Mouse (Mus musculus) spleen, postnatal 36 days (tissue): ENCODE results near the gene Abcc4.
A peak's percentile ranks its signal among the peaks of the same experiment; 100 is the strongest.
"Not testable (repeated sequence)": the region's sequence is repeated elsewhere in the genome, so short reads cannot be mapped to it uniquely, and the experiment has no call there.

Source experiments
- DNase-seq, 2 experiments: peaks; one replicate each; pipeline ENCODE4 v3.0.0; 2022; ENCODE audit warnings: low spot score in 2 of 2, mixed read lengths in 1 of 2

The Abcc4 gene

DNA sequence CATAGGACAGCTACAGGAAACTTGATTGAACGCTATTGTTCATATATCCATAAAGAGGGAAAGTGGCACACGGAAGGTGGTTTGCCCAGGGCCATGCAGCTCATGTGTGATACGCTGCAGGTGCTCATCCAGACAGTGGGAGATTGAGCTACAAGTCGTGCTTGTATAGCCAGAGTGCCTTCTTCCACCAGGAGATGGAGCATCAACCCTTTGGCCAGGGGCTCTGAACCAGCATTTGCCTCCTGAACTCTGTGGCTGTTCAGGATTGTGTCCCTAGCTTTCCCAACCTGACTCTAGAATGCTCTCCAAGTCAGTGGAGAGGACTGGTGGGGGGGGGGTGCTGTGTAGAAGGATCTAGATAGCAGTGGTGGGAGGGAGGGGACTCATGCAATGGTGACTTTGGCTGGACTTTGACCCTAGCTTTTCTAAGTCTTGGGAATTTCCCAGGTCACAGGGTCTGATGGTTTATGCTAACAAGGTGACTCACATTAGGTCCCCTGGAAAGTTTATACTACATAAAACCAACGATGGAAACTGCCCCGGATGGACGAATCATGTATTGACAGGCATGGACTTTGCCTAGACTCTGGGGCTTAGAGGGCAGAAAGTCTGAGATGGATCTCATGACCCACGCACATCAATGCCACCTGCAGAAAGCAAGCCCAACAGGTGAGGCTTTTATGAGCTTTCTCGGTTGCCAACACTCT, 27.6 kb downstream of the Abcc4 start:
- DNase-seq: no peak

DNA sequence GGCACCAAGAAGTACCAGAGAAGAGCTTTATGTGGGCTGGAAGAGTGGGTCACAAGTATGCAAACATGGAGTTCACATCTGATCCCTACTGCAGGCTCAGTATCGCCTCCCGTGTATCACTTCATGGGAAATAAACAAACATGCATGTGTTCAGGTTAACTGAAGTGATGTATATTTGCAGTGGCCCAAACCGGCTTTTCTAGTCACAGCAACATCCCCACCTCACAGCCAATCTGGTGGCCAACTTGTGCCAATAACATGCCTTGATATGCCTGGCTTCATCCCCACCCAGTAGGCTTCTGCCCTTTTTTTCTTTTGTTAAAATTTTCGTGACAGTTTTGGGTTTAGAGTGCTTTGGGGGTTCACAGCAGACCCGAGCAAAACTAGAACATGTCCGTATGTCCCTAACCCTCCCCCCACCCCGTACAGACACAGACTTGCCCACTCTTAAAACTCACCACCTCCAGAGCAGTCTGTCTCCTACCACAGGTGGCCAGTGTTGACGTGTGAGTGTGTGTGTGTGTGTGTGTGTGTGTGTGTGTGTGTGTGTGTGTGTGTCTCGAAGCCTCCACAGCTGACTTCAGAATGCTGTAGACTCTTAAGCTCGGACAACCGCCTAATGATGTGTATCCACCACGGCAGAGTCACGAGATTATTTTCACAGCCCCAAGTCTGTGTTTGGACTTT, 29.6 kb downstream of the Abcc4 start:
- no peak for DNase-seq

DNA sequence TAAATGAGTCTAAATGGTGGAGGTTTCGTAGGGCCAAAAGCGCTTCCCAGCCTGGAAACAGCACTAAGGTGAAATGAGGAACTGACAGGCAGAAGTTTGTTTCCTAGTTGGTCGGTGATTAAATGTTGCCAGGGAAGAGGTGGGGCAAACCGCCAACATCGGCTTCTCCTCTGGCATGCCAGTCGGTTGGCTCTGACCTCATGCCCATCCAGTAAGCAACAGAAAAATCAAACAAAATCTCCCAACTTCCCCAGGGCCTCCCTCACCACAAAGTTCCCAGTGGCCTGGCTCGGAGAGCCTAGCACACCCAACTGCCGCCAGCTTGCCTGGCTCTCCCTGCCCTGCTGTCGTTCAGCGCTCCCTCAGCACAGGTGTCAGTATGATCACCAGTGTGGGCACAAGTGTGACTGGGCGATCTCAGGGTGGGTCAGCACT, 31.3 kb downstream of the Abcc4 start:
- DNase-seq: no peak

DNA sequence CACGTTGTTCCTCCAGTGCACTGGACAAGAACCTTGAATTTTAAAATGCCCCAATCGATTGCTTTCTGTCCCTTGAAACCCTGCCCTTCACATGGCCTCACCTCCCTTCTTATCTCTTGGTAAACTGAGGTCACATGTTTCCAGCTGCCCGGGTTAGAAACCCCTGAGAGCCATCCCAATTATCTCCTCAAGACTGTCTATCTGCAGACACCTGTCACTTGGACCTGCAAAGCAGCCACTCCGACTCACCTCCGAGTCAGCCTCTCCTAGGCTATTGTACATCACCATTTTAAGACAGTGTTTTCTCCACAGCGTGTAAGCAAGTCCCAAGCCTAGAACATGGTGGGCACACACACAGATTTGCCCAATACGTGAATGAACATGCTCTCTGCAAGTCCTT, 31.8 kb downstream of the Abcc4 start:
- no peak for DNase-seq

DNA sequence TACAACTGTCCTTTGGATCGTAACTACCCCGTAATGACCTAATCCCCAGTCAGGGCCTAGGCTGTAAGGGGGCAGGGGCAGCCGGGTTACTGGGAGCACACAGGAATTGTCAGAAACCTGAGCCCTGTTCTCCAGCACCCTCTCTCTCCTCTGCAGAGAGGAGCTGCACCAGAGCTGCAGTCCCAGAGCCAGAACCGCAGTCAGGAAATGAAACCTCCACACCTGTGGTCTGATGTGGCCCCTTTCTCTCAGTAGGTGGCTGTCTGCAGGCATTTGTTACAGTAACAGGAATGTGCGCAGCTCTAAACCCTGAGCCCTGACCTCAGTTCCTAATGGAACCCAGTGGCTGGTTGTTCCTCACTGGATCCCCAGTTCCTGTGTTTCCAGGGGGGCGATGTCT, 32.5 kb downstream of the Abcc4 start:
- no peak for DNase-seq

DNA sequence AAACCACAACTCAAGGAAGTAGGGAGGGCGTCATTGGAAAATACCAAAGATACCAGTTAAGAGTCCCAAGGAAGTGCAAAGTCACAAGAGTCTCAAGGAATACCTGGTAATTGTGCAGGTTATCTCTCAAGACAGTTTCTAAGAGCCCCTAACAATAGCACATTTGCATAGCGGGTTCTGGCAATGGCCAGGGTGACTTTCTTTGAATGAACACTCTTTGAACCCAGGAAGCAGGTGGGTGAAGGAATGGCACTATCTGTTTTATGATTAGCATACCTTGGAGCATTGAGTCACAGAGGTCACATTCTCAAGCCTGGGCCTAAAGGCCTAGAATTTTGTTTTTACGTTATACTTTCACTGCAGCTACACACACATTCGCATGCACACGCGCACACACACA, 33.1 kb downstream of the Abcc4 start:
- DNase-seq: not testable (repeated sequence)

DNA sequence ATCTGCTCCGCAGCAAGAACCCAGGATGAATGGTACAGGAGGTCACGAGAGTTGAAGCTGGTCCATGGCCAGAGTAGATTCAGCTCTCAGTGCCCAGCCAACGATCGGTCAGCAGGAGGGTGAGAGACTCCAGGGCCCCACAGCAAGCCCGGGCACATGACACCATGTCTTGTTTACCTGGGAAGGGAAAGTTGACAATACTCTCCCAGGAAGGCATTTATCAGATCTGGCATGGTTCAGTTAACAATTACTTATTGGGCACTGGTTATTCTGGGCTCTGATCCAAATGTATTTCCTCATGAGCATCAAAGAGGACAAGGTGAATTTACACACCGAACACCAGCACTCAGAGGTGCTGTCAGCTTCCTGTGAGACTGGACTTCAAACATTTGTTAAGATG, 38.5 kb downstream of the Abcc4 start:
- DNase-seq: no peak

DNA sequence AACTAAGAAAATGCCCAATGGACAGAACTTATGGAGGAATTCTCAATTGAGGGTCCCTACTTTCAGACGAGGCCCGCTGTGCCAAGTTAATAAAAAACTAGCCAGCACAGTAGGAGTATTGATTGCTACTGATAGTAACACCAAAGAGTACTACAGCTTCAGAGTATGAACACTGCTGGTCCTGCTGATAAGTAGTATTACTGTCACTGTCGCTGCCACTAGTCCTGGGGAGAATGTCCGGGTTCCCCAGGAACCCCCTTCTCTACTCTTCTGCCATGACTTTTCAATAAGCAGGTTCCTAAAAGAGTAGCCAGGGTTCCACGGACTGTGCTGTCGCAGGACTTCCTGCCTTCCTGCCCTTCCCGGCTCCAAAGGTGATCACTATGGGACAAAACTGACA, 41.4 kb downstream of the Abcc4 start:
- no peak for DNase-seq

DNA sequence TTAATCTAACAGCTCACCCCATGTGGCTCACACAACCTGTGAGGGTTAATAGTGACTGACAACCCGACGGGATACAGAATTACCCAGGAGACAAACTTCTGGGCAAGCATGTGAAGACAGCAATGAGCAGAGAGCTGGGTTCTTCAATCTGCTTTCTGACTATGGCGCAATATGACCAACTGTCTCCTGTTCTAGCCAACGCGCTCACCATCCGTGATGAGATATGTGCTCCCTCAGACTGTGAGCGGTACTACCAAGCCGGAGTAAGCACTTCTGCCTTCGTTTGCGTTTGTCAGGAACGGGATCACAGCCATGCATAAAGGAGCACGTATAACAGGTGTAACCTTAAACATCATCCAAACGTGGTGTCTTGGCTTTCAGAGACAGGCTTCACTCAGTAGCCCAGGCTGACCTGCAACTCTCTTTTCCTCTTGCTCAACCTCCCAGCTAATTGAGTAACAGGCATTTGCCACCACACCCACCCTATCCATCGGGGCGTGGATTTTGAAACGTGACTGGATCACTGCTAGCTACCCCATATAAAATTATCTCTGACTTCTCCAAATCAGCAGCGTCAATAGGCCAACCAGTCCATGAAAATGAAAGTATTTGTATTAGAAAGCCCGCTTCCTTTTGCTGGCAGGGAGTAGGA, 43.3 kb downstream of the Abcc4 start:
- DNase-seq: no peak

DNA sequence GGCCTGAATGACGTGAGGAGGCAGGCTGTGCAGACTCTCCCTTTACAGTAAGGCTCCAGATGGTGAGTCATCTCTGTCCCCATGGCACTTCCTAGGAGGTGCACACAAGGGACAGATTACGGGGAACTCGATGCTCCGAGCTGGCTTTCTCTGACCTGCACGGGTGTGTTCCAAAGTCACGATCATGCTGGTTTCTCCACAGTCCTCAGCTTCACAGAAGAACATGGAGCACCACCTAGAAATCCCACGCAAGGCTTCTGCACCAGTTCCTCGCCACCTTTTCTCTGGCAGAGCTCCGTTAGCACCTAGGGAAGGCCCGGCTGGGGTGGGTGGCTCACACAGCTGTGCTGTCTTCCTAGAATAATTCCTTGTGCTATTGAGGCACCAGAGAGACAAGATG, 43.9 kb downstream of the Abcc4 start:
- DNase-seq: no peak

DNA sequence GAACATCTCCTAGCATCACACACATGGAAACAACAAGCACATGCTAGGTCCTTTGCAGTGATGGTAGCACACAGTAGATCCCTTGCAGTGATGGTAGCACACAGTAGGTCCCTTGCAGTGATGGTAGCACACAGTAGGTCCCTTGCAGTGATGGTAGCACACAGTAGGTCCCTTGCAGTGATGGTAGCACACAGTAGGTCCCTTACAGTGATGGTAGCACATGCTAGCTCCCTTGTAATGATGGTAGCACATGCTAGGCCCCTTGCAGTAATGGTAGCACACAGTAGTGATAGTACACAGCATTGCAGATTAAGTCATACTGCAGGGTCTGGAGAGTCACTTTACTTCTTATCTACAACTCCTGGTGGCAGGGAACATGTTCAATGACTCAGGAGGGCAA, 46.8 kb downstream of the Abcc4 start:
- DNase-seq: no peak

DNA sequence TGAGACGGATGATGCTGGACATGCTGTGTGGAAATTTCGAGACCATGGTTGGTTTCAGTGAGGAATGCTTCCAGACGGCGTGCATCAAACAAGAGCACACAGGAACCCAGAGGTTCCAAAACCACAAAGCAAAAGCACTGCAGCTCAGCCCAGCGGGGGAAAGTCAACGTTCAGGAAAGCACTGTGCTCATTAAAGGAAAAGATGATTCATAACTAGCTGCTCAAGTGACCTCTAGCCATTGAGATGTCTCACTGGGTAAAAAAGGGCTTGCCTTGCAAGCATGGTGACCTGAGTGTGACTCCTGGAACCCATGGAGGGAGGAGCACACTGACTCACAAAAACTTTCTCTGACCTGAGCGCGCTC, 47.7 kb downstream of the Abcc4 start:
- DNase-seq: no peak

DNA sequence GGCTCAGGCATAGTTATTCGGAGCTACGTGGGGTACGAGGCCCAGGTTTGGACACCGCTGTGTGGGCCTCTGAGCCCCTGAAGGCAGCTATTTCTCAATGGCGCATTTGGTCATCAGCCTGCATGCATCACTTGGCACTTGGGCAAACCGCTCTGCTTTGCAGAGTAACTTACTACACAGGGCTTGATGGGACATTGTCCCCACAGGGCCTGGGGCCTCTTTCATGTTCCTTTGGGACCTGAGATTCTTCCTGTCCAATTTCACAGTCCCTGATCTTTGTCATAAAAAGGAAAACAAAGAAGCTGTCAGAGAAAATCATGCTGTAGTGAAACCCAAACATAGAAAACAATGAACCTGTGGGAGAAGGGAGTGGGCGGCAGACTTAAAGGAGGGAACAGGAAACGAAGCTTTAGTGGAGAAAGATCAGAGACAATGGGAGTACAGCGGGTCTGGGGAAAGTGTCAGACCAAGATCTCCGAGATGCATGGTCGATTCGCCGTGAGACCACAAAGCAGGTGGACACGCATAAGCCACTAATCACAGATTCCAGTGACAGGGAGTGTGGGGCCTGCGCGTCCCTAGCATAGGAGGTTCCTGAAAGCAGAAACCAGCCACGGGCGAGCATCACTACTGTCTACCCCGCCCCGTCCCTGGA, 48.2 kb downstream of the Abcc4 start:
- DNase-seq: no peak

DNA sequence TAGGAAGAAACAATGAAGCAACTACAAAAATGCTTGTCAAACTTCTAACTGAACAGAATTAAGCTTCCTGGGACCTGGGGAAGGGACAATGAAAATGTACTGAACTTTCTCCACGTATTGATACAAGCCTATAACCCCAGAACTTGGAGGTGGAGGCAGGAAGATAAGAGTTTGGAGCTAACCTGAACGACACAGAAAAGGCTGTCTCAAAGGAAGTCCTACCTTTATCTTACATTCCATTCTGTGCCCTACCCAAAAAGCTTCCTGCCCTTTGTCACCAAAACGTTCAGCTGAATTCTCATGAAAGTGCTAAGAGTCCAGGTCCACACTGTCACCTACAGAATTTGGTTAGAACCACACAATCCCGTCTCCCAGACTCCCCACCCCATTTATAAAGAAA, 48.8 kb downstream of the Abcc4 start:
- no peak for DNase-seq

DNA sequence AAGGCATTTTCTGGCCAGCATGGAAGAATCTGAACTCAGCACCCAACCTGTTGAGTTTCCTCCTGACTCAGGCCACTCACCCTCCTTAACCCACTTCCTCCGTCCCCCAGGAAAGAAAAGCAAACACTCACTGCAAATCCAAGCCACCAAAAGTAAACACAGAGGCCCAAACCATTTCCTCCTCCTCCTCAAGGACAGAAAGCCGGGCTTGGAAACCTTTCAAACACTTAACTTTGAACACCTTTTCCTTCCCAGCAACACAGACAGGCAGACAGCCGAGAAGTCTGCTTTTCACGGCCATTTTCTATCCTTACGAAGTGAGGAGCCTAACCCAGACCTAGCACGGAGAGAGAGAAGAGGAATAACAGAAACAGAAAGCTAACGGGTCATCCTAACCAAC, 50.0 kb downstream of the Abcc4 start:
- no peak for DNase-seq

DNA sequence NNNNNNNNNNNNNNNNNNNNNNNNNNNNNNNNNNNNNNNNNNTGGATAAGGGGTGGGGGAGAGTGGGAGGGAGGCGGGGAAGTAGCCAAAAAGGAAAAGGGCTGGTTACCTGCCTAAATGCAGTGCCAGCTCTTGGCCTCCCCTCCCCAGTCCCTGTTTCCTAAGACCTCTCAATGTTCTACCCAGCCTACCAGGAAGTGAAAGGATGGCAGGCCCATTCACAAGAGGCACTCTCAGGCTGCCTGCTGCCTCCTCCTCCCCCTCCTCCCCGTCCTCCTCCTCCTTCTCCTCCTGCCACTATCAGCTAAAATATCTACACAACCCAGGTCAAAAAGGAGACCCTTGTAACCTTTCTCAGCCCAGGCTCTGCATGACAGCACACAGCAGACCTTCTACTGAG, 51.1 kb downstream of the Abcc4 start:
- no peak for DNase-seq

DNA sequence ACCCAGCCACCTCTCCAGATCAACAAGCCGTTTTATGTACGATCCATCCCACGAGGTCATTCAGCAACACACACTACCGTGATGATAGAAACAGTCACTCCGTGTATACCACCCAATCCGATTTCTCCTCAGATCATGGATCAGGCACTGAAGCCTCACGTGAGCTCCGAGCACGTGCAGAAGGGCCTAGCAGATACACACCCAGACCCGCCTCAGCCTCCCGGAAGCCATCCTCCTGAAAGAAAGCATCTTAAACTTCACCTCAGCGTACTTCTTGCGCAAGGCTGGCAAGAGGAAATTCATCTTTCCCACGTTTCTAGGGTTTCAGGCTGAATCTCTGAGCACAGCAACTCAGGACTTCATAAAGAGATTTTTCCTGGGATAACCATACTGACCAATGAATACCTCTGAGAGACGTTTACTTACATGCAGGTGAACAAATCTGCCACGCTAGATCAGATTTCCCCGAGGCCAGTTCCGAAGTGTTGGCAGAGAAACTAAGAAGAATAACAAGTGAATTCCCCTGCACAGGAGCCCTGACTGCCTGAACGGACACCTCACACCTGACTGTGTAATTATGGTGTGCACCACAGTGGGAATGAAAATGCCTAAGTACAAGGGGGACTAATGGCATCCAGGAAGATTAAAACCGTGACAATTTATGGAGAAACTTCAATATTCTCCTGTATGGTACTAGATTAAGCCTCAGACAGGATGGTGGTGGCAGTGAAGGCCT, 54.1 kb downstream of the Abcc4 start:
- no peak for DNase-seq

DNA sequence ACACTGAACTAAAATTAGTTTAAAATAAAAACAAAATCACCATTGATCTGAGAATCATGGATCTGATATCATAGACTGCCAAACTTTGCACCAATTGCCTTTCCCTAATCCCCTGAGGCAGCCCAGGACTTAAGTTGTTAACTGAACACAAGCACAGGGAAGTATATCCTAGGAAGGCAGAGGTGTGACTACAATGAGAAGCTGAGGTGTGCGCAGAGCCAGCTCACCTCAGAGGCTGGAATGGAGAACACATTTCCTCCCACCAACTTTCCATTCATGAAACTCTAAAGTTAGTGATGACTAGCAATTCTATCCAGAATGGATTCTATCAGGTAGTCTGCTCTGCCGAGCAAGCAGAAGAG, 56.1 kb downstream of the Abcc4 start:
- no peak for DNase-seq

DNA sequence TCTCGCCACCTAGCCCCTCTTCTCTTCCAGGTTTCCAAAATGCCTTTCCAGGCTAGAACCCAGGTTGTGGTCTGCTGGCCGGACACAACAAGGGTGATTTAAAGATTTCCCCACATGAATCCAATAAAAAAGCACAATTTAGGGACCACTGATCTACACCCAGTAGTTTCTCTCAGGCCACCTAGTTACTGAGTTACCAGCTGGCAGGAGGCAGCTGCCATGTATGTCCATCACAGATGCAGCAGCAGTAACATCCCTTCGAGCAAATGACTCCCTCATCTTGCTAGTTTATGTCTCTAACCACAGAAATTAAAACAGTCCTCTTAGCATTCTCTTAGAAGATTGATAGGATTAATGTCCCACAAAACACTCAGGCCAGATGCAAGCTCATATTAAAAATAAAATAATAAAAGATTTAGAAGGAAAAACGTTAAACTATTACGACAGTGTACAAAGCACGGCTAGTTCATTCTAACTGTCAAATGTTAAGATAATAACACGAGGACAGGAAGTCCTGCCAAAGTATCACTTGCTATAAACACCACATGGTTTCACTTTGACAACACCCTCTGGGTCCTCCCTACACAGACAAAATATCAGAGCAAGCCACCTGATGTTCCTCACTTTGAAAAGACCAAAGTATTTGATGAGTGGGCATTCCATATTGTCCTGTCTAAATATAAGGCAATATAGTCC, 56.7 kb downstream of the Abcc4 start:
- DNase-seq: peak in 1 of 2 experiments; percentile 30

DNA sequence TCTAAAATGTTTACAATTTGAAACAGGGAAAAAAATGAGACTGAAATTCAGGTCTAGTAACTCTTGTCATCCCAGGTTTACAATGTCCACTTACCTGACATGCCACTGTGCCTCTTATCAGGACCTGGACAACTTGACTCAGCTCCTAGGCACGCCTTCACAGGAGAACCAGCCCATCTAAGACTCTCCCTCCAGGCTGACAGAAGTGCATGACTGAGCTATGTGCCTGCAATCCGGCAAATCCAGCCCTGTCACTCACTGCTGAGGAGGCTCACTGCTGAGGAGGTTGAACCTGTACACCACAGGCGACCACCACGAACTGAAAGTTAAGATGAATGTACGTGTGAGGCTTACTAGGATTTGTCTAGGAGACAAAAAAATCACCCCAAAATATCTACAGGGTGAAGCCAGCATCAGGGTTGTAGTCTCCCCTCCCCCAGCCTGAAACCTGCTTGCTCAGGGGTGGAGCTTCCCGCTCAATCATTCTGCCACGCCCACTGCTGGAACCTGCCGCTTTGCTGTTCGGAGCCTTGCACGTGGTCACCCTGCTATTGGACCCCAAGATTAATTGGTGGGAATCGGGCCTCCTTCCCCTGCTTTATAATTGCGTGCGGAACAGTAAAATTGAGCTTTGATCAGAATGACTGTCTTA, 63.0 kb downstream of the Abcc4 start:
- DNase-seq: not testable (repeated sequence)

DNA sequence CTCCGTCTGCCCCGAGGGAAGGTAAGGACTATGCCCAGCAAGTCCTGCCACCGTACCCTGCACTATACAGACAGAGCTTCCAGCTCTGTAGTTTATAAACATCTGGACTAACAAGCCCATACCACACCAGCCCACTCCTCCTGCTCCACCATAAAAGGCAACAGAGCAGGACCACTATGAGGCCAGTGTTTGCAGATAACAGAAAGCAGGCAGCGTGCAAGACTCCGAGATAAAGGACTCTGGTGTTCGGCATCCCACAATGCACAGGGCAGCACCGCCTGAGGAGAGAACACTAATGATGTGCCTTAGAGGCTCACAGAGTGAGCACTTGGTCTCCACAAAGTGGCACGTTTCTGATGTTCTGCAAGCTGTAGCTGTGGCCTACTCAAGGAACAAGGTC, 63.9 kb downstream of the Abcc4 start:
- peak; percentile 9 to 20 for DNase-seq
